Mouse (Mus musculus) CH12.LX (cell line): ENCODE results near the gene Fgfr2. TPM values are rescaled to one million over a fixed set of nuclear protein-coding genes. Genes with fewer than 3 reads are reported as not detected.

Source experiments
- DNase-seq: peaks from one replicate; pipeline ENCODE4 v3.0.0-alpha.2; 2013; ENCODE audit errors: extremely low read depth
- H3K27ac ChIP-seq: 2 replicates; pipeline ENCODE4 v1.5.1; 2012; ENCODE audit warnings: low read depth, mild to moderate bottlenecking, control low read depth, moderate library complexity; ENCODE audit not compliant: insufficient read depth
- H3K27me3 ChIP-seq: replicated peaks from 2 replicates; pipeline ENCODE3; 2012; ENCODE audit warnings: inconsistent platforms
- H3K36me3 ChIP-seq, 2 experiments: replicated peaks in 1 of 2; 2 replicates each; pipeline versions ENCODE3 to v1.6.1; 2012; ENCODE audit warnings: inconsistent platforms in 1 of 2, low read length in 1 of 2, mild to moderate bottlenecking in 1 of 2, mixed read lengths in 1 of 2, moderate library complexity in 1 of 2; ENCODE audit not compliant: control insufficient read depth in 1 of 2, insufficient read depth in 1 of 2
- H3K4me1 ChIP-seq, 2 experiments: 2 replicates each; pipeline ENCODE4 v1.6.1; 2012; ENCODE audit warnings: inconsistent platforms in 1 of 2, moderate library complexity in 1 of 2; ENCODE audit not compliant: insufficient read depth in 2 of 2, control insufficient read depth in 1 of 2
- H3K4me2 ChIP-seq: 2 replicates; pipeline ENCODE4 v1.6.1; 2012; ENCODE audit warnings: low read depth, mild to moderate bottlenecking, control low read depth; ENCODE audit not compliant: poor library complexity, insufficient read depth, severe bottlenecking
- H3K4me3 ChIP-seq, 3 experiments: fragments of 150-350 bp in 1 of 3; sonication (generic) in 1 of 3; replicated peaks in 1 of 3; 2 replicates each; pipeline versions ENCODE3 to v1.5.1; 2011 to 2012; ENCODE audit warnings: low read depth in 2 of 3, low read length in 2 of 3, mild to moderate bottlenecking in 2 of 3, moderate library complexity in 2 of 3, control low read depth in 1 of 3, improper control_type of control experiment in 1 of 3, inconsistent platforms in 1 of 3, mixed read lengths in 1 of 3; ENCODE audit not compliant: poor library complexity in 1 of 3
- H3K79me2 ChIP-seq: replicated peaks from 2 replicates; pipeline ENCODE4 v1.6.1; 2012; ENCODE audit warnings: mild to moderate bottlenecking, moderate library complexity; ENCODE audit not compliant: control insufficient read depth, poor library complexity, insufficient read depth, severe bottlenecking; ENCODE audit errors: extremely low read depth
- H3K9ac ChIP-seq: 2 replicates; pipeline ENCODE4 v1.6.1; 2012; ENCODE audit warnings: low read depth, mild to moderate bottlenecking, control low read depth, moderate library complexity; ENCODE audit not compliant: insufficient read depth
- H3K9me3 ChIP-seq: replicated peaks from 2 replicates; pipeline ENCODE3; 2012; ENCODE audit warnings: low read length, inconsistent platforms, mixed read lengths
- CHD1 ChIP-seq: IDR thresholded peaks from 2 replicates; pipeline ENCODE4 v1.6.1; 2012; ENCODE audit warnings: low read depth, low read length, improper control_type of control experiment, inconsistent platforms
- CHD2 ChIP-seq: IDR thresholded peaks from 2 replicates; pipeline ENCODE4 v1.6.1; 2011; ENCODE audit warnings: low read length, improper control_type of control experiment
- CTCF ChIP-seq, 2 experiments: IDR thresholded peaks in 1 of 2; conservative IDR thresholded peaks in 1 of 2; 2 replicates each; pipeline ENCODE4 v1.5.1; 2011 to 2012; ENCODE audit warnings: low read depth in 2 of 2, low read length in 2 of 2, improper control_type of control experiment in 1 of 2, inconsistent platforms in 1 of 2, mild to moderate bottlenecking in 1 of 2, moderate library complexity in 1 of 2
- E2F4 ChIP-seq: IDR thresholded peaks from 2 replicates; pipeline ENCODE4 v1.6.1; 2011; ENCODE audit warnings: low read depth, low read length, improper control_type of control experiment; ENCODE audit not compliant: insufficient replicate concordance
- ELF1 ChIP-seq: IDR thresholded peaks from 2 replicates; pipeline ENCODE4 v1.6.1; 2014; ENCODE audit warnings: low read depth, mild to moderate bottlenecking, inconsistent platforms, low read length, improper control_type of control experiment
- EP300 ChIP-seq: IDR thresholded peaks from 2 replicates; pipeline ENCODE4 v1.6.1; 2011; ENCODE audit warnings: low read length, improper control_type of control experiment
- IRF4 ChIP-seq: IDR thresholded peaks from 2 replicates; pipeline ENCODE4 v1.6.1; 2014; ENCODE audit warnings: low read depth, mild to moderate bottlenecking, inconsistent platforms, low read length, improper control_type of control experiment
- JUN ChIP-seq: IDR thresholded peaks from 2 replicates; pipeline ENCODE4 v1.6.1; 2011; ENCODE audit warnings: low read depth, mild to moderate bottlenecking, low read length, improper control_type of control experiment, moderate library complexity; ENCODE audit not compliant: insufficient read depth
- JUND ChIP-seq: conservative IDR thresholded peaks from 2 replicates; pipeline ENCODE4 v1.6.1; 2011; ENCODE audit warnings: low read depth, low read length, improper control_type of control experiment
- MAFK ChIP-seq: IDR thresholded peaks from 2 replicates; pipeline ENCODE4 v1.6.1; 2011; ENCODE audit warnings: low read length, improper control_type of control experiment; ENCODE audit not compliant: insufficient replicate concordance
- MYC ChIP-seq: IDR thresholded peaks from 2 replicates; pipeline ENCODE4 v1.6.1; 2011; ENCODE audit warnings: low read depth, mild to moderate bottlenecking, improper control_type of control experiment, low read length
- NELFE ChIP-seq: IDR thresholded peaks from 2 replicates; pipeline ENCODE4 v1.6.1; 2011; ENCODE audit warnings: low read depth, low read length, improper control_type of control experiment
- PAX5 ChIP-seq: IDR thresholded peaks from 2 replicates; pipeline ENCODE4 v1.6.1; 2012; ENCODE audit warnings: low read length, inconsistent platforms, mixed read lengths
- POLR2A ChIP-seq: IDR thresholded peaks from 2 replicates; pipeline ENCODE4 v1.6.1; 2011; ENCODE audit warnings: low read depth, mild to moderate bottlenecking, improper control_type of control experiment, low read length
- POLR2AphosphoS2 ChIP-seq: IDR thresholded peaks from 2 replicates; pipeline ENCODE4 v1.6.1; 2011; ENCODE audit warnings: low read depth, low read length, improper control_type of control experiment
- RAD21 ChIP-seq: IDR thresholded peaks from 2 replicates; pipeline ENCODE4 v1.6.1; 2011; ENCODE audit warnings: low read depth, mild to moderate bottlenecking, low read length, improper control_type of control experiment, moderate library complexity
- SIN3A ChIP-seq: IDR thresholded peaks from 2 replicates; pipeline ENCODE4 v1.6.1; 2012; ENCODE audit warnings: low read length, improper control_type of control experiment, inconsistent platforms
- USF1 ChIP-seq: IDR thresholded peaks from 2 replicates; pipeline ENCODE4 v1.6.1; 2014; ENCODE audit warnings: low read depth, mild to moderate bottlenecking, inconsistent platforms, low read length, improper control_type of control experiment
- ZMIZ1 ChIP-seq: IDR thresholded peaks from 2 replicates; pipeline ENCODE4 v1.6.1; 2012; ENCODE audit warnings: low read depth, mild to moderate bottlenecking, inconsistent platforms, low read length, improper control_type of control experiment
- ZNF384 ChIP-seq: IDR thresholded peaks from 2 replicates; pipeline ENCODE4 v1.6.1; 2012; ENCODE audit warnings: low read depth, low read length, improper control_type of control experiment, inconsistent platforms
- dilution Hi-C: fragments of 300-500 bp; cut with MboI; formaldehyde crosslinking; loops from 2 replicates; pipeline ENCODE4 v1.14.3; 2020; ENCODE audit warnings: low sequenced_read_pairs; ENCODE audit not compliant: extremely low pct_unique_long_range_greater_than_20kb, extremely low pct_ligation_motif_present
- in situ Hi-C: fragments of 300-500 bp; cut with MboI; formaldehyde crosslinking; loops from 3 replicates; pipeline ENCODE4 v1.14.3; 2019; ENCODE audit warnings: low sequenced_read_pairs, low pct_ligation_motif_present, low pct_unique_long_range_greater_than_20kb, mixed read lengths
- polyA plus RNA-seq: library from polyadenylated mRNA; unstranded; fragments of >175 nt; gene quantifications from 2 replicates; pipeline ENCODE4 v1.2.1, GENCODE M21; 2012; ENCODE audit warnings: low read depth; ENCODE audit not compliant: insufficient read length
- total RNA-seq, 2 experiments: library from RNA; depleted of rRNA; stranded (reverse); fragments of 300-350 nt in 1 of 2; fragments of >200 nt in 1 of 2; gene quantifications; 2 replicates each; pipeline ENCODE4 v1.2.3; 2012 to 2014

Gene Fgfr2
- total and polyA plus RNA-seq, 3 experiments = not detected

GRCm38 (mm10) chr7:132803962-132804361 is 319.2 kb downstream of the Fgfr2 start:
- Histone ChIP-seq H3K4me3 (no peak overlapping the region), H3K36me3 (peaks cover 14 to 77% of the 10 kb centered on the region in 2 experiments), H3K9me3 (no peaks in the 10 kb centered on the region), H3K27me3 (no peaks in the 10 kb centered on the region), H3K27ac (no peak overlapping the region), H3K79me2 (peaks cover 58% of the 10 kb centered on the region), H3K9ac (no peak overlapping the region), H3K4me2 (no peak overlapping the region), H3K4me1 (peaks cover 36 to 98% of the 10 kb centered on the region in 2 experiments)
- peak; percentile 70 for DNase-seq
- TF ChIP-seq ZNF384 = no peak
- TF ChIP-seq JUND = no peak
- TF ChIP-seq MAFK = no peak
- no peak for TF ChIP-seq CTCF (conservative IDR thresholded peaks at IDR 0.05 in 1 of 2, IDR thresholded peaks at IDR 0.05 in 1 of 2; ENCODE audit: low read depth in 2 of 2, low read length in 2 of 2)
- TF ChIP-seq NELFE = no peak
- TF ChIP-seq MYC = no peak
- no peak for TF ChIP-seq POLR2AphosphoS2
- no peak for TF ChIP-seq USF1
- no peak for TF ChIP-seq ZMIZ1
- TF ChIP-seq SIN3A = no peak
- no peak for TF ChIP-seq CHD1
- TF ChIP-seq RAD21 = no peak
- no peak for TF ChIP-seq POLR2A
- TF ChIP-seq CHD2 = no peak
- no peak for TF ChIP-seq E2F4
- in situ Hi-C loops (no loop called here), dilution Hi-C loops (no loop called here)

- dilution Hi-C loops = no loop called here
- H3K4me3 ChIP-seq = no peak overlapping the region
- in situ Hi-C loops = no loop called here
Observed at GRCm38 (mm10) chr7:132803336-132803735, 319.8 kb downstream of the Fgfr2 start.

More at GRCm38 (mm10) chr7:132803336-132803735, 319.8 kb downstream of the Fgfr2 start:
- Histone ChIP-seq H3K79me2 (peaks cover 52% of the 10 kb centered on the region), H3K4me1 (peaks cover 42 to 98% of the 10 kb centered on the region in 2 experiments), H3K27ac (no peak overlapping the region; the same call in 1 of the 2 replicates), H3K27me3 (no peaks in the 10 kb centered on the region), H3K9me3 (no peaks in the 10 kb centered on the region), H3K4me2 (no peak overlapping the region), H3K36me3 (peaks cover 14 to 83% of the 10 kb centered on the region in 2 experiments), H3K9ac (no peak overlapping the region)
- TF ChIP-seq ZNF384 (no peak), CHD1 (no peak), EP300 (no peak), ELF1 (no peak), IRF4 (no peak), PAX5 (no peak), POLR2A (no peak), JUN (no peak)
- DNase-seq = no peak
